Mouse (Mus musculus) right cerebral cortex, postnatal 4 days (tissue): ENCODE measurements around the gene 1190007I07Rik.
"Not testable (repeated sequence)": the region's sequence is repeated elsewhere in the genome, so short reads cannot be mapped to it uniquely, and the experiment has no call there.

Experiments
- DNase-seq: peaks from one replicate; pipeline ENCODE4 v3.0.0-alpha.2; 2022

Gene 1190007I07Rik

GRCm38 (mm10) chr10:82629111-82629585 lies 6.1 kb upstream of the 1190007I07Rik start:
- peak; percentile 21 for DNase-seq

- DNase-seq = not testable (repeated sequence)
Measured at GRCm38 (mm10) chr10:82623553-82623932, 515 bp upstream of the 1190007I07Rik start.

- no peak for DNase-seq
Measured at GRCm38 (mm10) chr10:82622235-82622634, 793 bp downstream of the 1190007I07Rik start.

GRCm38 (mm10) chr10:82594421-82594820 lies 28.6 kb downstream of the 1190007I07Rik start:
- not testable (repeated sequence) for DNase-seq

GRCm38 (mm10) chr10:82589673-82590072 lies 33.4 kb downstream of the 1190007I07Rik start:
- not testable (repeated sequence) for DNase-seq

- DNase-seq = not testable (repeated sequence)
Measured at GRCm38 (mm10) chr10:82571091-82571490, 51.9 kb downstream of the 1190007I07Rik start.
